Mouse (Mus musculus) c-Kit-positive CD71-positive TER-119-positive erythroid progenitor cells, embryonic 14.5 days (primary cell): ENCODE data around the gene Fndc7.

Experiments used
- DNase-seq: peaks from one replicate; pipeline ENCODE4 v3.0.0-alpha.2; 2013; ENCODE audit warnings: low spot score

Gene Fndc7

DNA sequence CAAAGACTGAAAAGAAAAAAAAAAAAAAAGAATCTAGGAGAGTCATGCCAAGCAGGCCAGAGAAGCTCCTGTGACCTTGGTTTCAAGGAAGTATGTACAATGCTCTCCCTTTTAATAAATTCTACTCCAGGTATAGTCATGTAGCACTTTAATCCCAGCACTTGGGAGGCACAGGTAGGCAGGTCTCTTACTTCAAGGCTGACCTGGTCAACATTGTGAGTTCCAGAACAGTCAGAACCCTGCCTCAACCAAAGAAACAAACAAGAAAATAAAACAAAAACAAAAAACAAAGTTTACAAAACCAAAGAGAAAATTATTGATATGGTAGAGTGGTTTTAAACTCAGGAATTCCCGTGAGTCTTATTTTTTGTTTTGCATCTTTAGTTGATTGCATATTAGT, at the start of gene Fndc7:
Fndc7 (minus strand) TSS at position 101 of the 400 bp plus-strand sequence.
- no peak for DNase-seq

DNA sequence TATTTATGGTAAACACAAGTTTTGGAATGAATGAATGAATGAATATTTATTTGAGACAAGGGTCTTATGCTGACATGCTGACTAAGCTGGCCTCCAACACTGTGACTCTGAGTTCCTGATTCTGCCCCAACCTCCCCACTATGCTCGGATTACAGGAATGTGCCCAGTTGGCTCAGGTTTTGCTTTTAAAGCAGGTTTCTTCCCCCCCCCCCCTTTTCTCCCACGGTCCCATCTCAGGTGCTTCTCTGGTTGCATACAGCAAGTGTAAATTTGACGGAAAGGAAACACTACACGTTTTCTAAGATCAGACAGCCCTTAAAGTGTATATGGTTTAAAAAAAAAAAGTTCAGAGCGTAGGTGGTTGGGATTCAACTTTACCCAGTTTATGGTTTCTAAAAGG, 49.8 kb upstream of the Fndc7 start, which contains the start of gene Henmt1:
Henmt1 (plus strand) TSS at position 301 of the 400 bp plus-strand sequence.
- DNase-seq: no peak

DNA sequence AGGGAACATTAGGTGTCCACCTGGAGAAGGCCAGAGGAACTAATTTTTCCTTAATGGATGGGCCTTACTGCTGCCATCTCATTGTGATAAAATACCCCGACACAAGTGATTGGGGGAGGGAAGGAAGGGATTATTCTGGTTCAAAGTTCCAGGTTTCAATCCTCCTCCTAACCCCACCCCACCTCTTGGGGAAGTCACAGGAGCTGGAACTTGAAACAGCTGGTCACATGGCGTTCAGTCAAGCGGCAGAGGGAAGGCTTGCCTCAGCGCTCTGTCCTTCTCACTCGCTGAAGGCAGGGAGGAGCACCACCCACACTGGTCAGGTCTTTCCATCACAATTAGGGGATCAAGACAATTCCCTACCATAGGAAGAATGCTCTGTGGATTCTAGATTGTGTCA, 48.9 kb upstream of the Fndc7 start:
- DNase-seq: no peak

DNA sequence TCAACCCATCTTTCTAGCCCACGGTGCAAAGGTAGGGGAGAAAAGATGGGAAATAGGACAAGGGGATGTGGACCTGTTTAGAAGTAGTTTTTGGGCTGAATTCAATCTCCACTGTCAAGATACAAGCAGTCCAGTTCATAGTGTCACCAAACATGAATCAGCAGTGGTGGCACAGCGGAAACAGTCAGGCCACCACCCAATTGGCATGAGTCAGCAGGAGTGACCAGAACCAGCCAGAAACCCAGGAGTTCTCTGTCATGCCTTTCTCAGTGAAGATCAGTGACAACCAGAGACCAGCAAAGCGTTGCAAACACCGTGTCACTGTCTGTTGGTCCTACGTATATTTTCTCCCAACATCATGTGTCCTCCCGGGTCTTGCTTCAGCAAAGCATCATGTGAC, 43.7 kb upstream of the Fndc7 start:
- DNase-seq: no peak

DNA sequence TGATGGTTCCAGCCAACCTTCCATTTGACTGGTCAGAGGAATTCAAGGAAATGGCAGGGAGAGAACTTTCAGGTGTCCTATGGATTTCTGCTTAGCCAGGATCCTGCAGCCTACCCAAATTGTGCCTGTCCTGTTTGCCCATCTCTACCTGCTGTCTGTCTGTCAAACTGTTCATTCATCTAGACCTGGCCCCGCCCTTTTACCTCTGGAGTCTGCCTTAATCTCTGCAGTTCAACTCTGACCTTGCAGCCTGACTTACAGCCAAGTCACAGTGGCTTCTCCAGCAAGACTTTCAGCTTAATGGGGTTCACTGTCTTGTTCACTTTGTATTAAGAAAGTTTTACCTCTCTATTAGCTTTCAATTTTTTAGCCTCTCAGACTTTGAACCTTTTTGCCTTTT, 36.5 kb upstream of the Fndc7 start:
- DNase-seq: no peak

DNA sequence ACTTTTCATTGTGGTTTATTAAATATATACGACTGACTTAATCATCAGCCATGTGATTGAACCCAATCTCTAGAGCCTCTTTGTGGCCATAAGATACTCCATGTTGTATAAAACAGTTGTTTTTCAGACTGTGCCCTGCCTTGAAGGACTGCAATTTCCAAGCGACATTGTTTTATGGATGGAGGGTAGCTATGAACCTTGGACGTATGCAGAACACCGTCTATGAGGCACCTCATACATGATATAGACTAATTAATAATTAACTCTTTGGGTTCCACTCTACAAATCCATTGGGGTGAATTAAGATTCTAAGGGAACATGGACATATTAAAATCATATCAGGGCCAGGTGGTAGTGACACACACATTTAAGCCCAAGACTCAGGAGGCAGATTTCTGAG, 35.9 kb upstream of the Fndc7 start:
- DNase-seq: no peak

DNA sequence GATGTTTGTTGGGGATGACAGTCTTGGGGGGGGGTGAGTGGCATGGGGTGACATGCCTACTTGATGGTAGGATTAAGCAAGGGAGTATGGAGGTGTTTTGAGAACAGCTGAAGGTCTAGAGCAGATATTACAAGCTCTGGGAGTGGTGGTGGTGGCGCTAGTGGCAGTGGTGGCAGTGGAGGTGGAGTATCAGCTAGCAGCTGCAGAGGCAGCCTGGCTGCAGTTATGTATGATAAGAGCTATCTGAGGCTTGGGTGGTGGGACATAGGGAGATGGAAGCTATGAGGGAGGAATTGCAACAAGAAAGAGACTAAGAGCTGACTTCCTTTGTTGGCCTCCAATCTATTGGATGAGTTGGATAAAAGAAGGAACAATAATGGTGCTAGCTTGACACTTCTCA, 32.0 kb upstream of the Fndc7 start:
- peak; percentile 48 for DNase-seq

DNA sequence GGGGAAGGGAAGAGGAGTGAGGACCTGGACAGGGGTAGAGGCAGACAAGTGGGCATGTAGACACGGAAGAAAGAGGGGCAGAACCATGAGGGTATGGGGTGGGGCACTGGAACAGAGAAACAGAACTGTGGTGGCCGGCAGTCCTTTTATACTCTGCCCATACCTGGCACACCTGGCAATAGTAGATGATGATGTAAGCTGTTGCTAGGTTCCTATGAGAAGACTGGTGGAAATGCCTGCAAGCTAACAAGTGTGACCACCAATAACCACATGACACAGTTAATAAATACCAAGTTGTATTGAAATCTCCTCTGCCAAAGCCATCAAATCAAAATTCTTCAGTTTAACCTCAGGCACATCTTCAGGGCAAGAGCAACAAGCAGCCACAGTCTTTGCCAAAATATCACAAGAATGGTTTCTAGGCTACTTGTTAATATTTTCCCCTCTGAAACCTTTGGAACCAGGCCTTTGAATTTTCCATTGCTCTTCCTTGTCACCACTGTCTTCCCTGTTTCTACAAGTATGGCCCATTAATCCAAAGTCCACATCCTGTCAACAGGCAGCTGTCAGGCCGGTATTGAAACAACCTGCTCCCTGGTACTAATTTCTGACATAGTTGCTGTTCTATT, 30.7 kb upstream of the Fndc7 start:
- no peak for DNase-seq

DNA sequence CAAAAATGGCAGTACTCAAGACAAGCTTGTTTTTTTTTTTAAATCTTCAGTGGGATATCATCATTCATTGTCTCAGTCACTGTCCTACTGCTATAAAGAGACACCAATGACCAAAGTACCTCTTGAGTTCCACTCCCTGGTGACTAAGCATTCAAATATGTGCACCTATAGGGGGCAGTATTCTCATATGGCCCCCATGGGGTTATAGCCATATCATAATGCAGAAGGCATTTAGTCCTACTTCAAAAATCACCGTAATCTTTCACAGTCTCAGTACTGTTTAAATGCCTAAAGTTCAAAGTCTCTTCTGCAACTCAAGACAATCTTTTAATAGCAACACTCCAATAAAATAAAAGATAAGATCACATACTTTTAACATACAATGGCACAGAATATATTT, 29.0 kb upstream of the Fndc7 start:
- no peak for DNase-seq

DNA sequence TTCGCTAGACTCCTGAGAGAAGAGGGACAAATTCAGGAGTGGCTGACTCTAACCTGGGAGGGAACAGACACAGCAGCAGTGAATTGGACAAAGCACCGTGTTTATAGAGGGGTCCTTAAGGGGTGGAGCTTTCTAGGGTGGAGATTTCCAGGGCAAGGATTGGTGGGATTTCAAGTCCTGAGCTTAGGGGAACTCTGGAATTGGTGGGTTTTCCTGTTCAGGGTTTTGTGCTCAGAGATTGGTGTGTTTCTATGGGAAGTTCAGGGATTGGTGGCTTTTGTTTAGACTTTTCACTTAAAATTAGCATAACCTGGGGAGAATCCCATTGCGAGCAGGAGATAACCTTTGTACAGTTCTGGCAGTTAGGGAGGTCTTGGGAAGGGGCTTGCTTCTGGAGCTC, 28.2 kb upstream of the Fndc7 start:
- DNase-seq: no peak

DNA sequence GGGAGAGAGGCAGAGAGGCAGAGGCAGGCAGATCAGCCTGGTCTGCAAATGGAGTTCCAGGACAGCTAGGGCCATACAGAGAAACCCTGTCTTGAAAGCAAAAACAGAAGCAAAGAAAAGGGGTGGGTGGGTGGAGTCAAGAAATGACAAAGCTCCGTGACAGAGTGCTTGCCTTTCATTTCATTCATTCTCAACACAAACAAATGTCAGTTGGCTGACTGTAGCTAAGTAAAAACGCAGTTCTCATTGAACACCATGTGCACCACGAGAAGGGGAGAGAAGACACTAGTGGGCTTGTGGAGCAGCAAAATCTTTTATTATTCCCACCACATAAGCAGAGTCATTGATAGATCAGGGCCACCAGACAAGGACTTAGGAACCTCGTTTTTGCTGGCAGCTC, 27.0 kb upstream of the Fndc7 start:
- DNase-seq: no peak

DNA sequence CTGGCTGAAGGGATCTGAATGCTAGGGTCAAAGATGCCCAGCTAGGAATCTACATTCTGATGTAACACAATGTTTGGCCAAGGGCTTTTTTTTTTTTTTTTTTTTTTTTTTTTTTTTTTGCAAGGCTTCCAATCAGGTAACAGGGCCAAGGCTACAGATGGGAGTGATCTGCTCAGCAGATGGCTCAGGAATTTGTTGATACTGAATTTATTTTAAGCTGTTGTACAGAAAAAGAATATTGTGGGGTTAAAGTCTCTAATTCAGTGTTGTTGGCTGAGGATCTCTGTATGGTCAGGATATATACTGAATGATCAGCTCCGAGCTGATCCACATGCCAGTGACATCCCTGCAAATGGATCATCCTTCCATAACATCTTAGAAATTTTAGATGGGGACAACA, 26.2 kb upstream of the Fndc7 start:
- no peak for DNase-seq

DNA sequence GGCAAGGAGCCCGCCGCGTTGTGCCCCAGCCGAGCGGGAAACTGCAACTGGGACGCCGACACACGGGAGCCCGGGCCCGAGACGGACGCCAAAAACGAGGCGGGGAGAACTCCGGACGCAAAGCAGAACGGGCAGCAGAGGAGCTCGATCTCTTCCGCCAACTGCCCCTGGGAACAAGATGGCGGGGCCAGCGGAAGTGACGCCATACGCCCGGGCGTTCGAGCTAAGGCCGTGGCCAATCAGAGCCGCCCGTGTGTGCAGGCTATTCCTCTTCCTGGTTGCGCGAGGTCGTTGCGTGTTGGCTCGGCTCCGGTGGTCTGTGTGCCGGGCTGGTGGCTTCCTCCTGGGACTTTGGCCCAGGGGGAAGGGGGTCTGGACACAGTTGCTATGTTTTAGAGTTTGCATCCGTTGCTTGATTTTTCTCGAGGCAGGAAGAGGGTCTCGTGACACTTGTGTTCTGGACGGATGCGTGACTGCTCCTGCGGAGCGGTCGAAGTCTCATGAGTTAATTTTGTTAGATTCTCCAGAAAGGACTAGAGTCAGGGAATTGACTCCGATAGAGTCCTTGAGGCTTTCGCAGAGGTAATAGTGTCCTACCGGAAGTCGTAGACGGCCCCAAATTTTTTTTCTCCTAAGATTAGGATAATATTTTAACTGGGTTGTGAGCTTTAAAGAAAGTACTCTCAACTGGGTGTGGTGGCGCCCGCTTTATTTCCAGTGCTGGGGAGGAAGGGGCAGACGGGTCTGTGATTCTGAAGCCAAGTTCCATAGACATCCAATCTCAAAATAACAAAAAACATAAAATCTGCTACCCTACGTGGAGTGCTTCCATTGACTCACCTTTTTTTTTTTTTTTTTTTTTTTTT, 22.0 kb upstream of the Fndc7 start, which contains the start of gene Prpf38b:
Prpf38b (minus strand) TSS at position 180 of the 866 bp plus-strand sequence.
- DNase-seq: peak; percentile 93

DNA sequence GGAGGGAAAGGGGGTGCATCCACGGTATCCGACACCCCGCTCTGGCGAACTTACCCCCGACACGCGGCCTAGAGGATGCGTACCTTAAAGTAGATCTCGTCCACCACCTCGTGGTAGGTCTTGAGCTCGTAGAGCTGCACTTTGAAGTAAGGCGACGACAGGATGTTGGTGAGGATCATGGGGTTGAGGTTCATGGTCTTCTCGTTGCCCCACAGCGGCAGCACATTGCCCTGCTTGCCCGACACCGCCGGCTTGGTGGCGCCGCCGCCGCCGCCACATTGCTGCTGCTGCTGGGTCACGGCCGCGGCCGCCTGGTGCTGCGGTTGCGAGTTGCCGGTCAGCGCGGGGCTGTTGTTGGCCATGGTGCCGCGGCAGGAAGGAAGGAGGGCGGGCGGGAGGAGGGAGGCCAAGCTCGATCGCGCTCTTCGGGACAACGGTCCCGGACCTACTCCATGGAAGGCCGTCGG, 21.3 kb upstream of the Fndc7 start:
- DNase-seq: peak; percentile 51

DNA sequence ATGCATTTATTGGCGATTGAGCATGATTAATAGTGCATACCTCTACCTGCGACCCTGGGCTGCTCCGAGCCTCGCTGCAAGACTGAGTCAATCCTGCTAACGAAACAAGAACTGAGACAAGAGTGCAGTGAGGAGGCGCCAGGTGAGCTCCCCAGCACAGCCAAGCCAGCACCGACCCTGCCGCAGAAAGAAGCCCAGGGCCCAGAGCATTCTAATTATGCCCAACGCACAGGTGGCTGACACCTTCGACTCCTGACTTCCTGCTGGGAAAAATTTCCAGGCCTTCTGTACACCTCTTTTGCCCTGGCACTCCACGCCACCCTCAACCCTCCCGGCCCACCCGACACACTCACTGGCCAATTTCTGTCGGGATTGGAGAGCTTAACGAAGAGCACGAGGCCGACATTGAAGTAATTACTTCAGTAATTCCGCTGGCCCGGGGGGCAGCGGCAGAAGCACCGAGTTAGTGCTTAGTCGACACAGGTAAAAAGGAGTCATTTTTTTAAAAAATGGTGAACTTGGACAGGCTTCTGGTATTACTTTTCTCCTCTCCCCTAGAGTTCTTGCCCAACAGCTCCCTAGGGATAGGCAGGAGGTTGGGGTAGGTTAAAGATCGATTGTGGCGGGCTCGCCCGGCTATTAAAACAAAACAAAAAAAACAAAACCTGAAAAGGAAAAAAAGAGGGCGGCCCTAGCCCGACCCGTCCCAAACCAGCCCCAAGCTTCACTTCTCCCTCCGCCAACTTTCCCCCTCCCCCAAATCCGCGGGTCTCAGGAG, 20.7 kb upstream of the Fndc7 start:
- DNase-seq: no peak

DNA sequence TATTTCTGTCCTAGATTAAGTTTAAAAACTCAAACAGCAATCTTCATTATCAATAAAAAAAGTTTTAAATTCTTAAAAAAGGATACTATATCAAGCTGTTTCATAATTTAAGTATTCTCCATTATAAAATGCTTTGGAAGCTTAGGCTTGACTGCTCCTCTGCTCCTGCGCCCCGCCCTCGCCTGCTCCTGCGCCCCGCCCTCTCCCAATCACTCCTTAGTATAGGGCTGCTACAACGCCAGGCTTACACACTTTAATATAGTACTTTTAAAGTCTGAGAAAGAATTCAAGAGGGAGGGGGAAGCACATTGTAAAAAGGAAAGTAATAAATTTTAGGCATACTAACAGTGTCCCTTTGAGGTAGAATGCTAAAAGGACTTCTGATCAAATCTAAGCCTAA, 13.1 kb upstream of the Fndc7 start:
- DNase-seq: no peak

DNA sequence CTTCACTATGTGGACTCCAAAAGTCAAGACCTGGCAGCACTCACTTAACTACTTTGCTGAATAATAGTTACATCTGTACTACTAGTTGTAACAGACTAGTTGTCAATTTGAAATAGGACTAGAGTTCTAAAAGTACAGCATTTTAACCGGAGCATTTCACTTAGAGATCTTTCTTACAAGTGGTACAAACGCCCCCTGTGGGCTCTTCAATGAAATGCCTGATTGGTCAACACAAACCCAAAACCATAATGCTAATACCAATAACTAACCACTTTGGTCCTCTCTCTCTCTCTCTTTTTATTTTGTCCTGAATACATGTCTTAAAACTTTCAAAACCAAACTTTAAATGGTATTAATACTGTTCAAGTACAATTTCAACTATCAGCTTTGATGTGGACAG, 12.2 kb upstream of the Fndc7 start:
- no peak for DNase-seq

DNA sequence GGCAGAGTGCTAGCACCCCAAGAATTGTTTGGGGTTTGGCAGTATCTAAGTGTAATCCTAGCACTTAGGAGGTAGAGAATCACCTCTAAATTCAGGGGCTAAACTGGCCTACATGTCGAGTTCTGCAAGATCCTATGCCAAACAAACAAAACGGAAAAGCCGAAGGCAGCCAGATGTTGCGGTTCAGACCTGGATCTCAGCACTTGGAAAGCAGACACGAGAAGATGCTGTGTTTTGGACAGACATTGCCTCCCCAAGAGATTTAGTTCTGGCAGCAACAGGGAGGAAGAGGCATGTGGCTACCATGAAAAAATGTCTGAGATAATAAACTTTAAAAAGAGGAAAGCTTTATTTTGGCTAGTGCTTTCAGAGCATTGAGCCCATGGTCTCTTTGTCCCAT, 10.9 kb upstream of the Fndc7 start:
- DNase-seq: no peak

DNA sequence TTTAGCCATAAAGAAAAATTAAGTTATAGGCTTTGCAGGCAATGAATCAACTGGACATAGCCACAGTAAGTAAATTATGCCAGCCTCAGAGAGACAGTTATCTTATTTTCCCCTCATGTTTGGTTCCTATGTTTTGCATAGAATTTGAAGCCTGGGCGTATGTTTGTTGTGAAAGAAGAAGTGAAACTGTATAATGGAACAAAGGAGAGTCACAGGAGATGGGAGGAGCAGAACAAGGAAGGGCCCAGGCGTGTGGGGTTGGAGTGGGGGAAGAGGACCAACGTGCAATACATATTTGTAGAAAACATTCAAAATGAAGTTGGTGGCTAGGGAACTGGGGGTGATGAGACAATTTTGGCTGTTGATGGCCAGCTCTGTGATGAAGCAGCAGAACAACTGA, 10.3 kb upstream of the Fndc7 start:
- no peak for DNase-seq

DNA sequence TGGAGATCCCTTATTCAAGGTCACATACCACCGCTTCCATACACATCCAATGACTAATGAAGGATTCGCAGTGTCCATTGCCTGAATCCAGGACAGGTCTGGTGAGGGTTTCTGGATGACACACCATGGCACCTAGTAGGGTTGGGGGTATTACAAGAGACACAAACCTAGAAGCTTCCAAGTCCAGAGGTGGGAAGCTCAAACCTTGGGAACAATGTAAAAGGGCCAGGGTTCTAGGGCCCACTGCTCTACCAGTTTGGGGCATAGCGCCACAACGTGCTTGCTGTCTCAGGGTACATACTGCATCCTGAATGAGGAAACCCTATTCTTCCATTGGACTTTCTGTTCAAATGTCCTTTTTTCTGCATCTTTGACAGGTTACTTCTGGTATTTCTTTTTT, 8.8 kb upstream of the Fndc7 start:
- DNase-seq: no peak

DNA sequence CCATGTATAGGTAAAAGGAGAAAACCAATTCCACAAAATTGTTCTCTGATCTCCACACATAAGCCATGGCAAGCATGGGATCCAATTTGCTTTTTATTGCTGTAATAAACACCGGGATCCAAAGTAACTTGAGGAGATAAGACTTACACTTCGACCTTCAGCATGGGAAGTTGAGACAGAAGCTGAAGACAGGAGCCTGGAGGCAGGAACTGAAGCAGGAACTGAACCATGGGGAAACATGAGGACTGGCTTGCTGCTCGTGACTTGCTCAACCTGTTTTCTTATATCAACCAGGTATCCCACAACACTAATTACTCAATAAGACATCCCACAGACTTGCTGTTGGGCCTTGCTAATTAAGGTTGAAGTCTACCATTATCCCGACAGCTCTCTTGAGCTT, 3.1 kb upstream of the Fndc7 start:
- no peak for DNase-seq

DNA sequence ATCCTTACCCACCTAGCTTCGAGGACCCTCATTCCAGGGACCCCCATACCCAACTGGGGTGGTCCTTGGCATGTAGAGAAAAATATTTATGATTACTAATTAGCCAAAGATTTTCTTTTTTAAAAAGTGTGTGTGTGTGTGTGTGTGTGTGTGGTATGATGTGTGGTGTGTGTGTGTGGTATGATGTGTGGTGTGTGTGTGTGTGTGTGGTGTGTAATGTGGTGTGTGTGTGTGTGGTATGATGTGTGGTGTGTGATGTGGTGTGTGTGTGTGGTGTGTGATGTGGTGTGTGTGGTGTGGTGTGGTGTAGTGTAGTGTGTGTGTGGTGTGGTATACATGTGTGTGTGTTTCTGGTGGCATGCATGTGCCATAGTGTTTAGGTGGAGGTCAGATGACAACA, 2.3 kb upstream of the Fndc7 start:
- no peak for DNase-seq

DNA sequence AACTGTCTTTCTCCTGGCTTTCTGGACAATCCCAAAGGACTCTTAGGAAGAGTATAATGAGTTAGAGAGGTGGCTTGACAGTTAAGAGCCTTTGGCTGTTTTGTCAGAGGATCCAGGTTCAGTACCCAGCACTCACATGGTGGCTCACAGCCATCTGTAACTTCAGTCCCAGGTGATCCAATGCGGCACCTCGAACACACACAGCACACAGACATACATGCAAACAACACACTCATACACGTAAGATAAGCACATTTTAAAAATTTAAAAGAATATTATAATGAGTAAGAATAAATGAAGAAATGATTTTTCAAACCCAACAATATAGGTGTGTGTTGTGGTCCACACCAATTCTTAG, 2.2 kb downstream of the Fndc7 start:
- DNase-seq: no peak
